Mouse (Mus musculus) heart, postnatal 0 days (tissue): ENCODE data around the gene Bcl3. TPM values are rescaled to one million over a fixed set of nuclear protein-coding genes. Genes with fewer than 3 reads are reported as not detected.
A peak's percentile ranks its signal among the peaks of the same experiment; 100 is the strongest.

Experiments
- ATAC-seq: fragments of 200-750 bp; cut with Nextera tagmentation; 2 replicates; pipeline ENCODE4 v1.8.0; 2017; ENCODE audit warnings: low read depth, moderate number of reproducible peaks, moderate library complexity; ENCODE audit not compliant: insufficient read depth
- DNase-seq: peaks from one replicate; pipeline ENCODE4 v3.0.0-alpha.2; 2016; ENCODE audit warnings: low spot score
- H3K27ac ChIP-seq: fragments of 300-500 bp; sonication (generic); 2 replicates; pipeline ENCODE4 v1.5.1; 2014; ENCODE audit warnings: low read depth, mild to moderate bottlenecking
- H3K27me3 ChIP-seq: fragments of 300-500 bp; sonication (generic); 2 replicates; pipeline ENCODE4 v1.6.1; 2014; ENCODE audit warnings: low read length, mixed read lengths; ENCODE audit not compliant: control insufficient read depth, insufficient read depth
- H3K36me3 ChIP-seq: fragments of 300-500 bp; sonication (generic); replicated peaks from 2 replicates; pipeline ENCODE4 v1.6.1; 2014; ENCODE audit warnings: low read length, mixed read lengths; ENCODE audit not compliant: control insufficient read depth, insufficient read depth
- H3K4me1 ChIP-seq: fragments of 300-500 bp; sonication (generic); 2 replicates; pipeline ENCODE4 v1.6.1; 2014; ENCODE audit warnings: antibody characterized with exemption; ENCODE audit not compliant: control insufficient read depth, insufficient read depth
- H3K4me2 ChIP-seq: fragments of 300-500 bp; sonication (generic); 2 replicates; pipeline ENCODE4 v1.6.1; 2014; ENCODE audit warnings: low read depth, mild to moderate bottlenecking, low read length, moderate library complexity
- H3K4me3 ChIP-seq: fragments of 300-500 bp; sonication (generic); 2 replicates; pipeline ENCODE4 v1.5.1; 2014; ENCODE audit warnings: low read depth, low read length
- H3K9ac ChIP-seq: fragments of 300-500 bp; sonication (generic); replicated peaks from 2 replicates; pipeline ENCODE4 v1.6.1; 2014; ENCODE audit warnings: low read depth, low read length, mixed read lengths
- H3K9me3 ChIP-seq: fragments of 300-500 bp; sonication (generic); replicated peaks from 2 replicates; pipeline ENCODE4 v1.6.1; 2016; ENCODE audit warnings: low read length; ENCODE audit not compliant: control insufficient read depth
- CTCF ChIP-seq: IDR thresholded peaks from 2 replicates; pipeline ENCODE4 v1.5.1; 2016; ENCODE audit warnings: antibody characterized with exemption, control low read depth, low read depth
- EP300 ChIP-seq: IDR thresholded peaks from 2 replicates; pipeline ENCODE4 v1.6.1; 2016; ENCODE audit warnings: antibody characterized with exemption, low read depth
- WGBS: fragments of 180-500 bp; shearing (Covaris S2); extraction: QIAGEN DNeasy Blood & Tissue Kit; methylation state at CpG from one replicate; pipeline ENCODE4 v1.1.7; 2014; 5-methylcytosine and 5-hydroxymethylcytosine counted together
- polyA plus RNA-seq: library from polyadenylated mRNA; unstranded; fragments of >200 nt; fragmentation: Nextera tagmentation; extraction: Ambion mirVana; gene quantifications from 2 replicates; pipeline ENCODE4 v1.2.1, GENCODE M21; 2015
- total RNA-seq: library from RNA; depleted of rRNA; stranded (reverse); fragments of >200 nt; gene quantifications from 2 replicates; pipeline ENCODE4 v1.2.3, GENCODE M21; 2014; ENCODE audit warnings: low replicate concordance

Gene Bcl3
- total and polyA plus RNA-seq, 2 experiments from 2014 or later = 1.6 to 6.7 TPM

DNA sequence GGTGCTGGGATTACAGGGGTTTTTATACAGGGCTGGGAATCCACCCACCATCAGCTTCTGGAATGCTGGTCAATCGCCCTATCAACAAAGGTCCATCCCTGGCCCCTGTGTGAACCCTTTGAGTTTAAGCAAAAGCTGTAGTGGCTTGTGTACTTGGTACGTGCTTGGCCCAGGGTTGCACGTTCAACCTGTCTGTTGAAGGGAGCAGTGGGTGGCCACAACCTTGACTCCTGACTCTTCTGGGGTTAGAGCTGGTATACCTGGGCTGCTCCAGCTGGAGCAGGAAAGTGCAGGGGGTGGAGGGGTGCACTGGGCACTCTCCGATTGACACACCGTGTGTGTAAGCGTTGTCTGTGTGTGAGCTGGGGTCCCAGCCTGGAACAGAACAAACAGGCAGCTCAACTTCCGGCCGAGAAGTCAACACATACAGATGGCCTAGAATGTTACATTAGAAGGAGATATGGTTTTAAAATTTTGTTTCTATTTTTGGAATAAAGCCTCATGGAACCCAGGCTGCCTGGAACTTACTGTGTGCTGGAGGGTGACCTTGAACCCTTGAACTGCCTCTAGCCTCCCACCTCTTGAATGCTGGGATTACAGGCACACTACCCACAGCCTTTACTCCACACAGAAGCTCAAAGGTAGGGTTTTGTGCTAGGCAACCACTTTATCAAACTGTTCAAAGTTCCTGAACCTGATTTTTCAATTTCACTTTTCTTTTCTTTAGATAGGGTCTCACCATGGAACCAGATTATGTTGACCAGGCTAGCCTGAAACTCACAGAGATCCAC, 42.9 kb upstream of the Bcl3 start:
- no peak overlapping the region for H3K4me2 ChIP-seq
- TF ChIP-seq CTCF (no peak), EP300 (no peak)
- H3K4me1 ChIP-seq = peaks cover 9% of the 10 kb centered on the region; the same call in 1 of the 2 replicates
- DNase-seq (no peak), ATAC-seq (peak; percentile 61)
- H3K27me3 ChIP-seq = no peaks in the 10 kb centered on the region
- H3K4me3 ChIP-seq = no peak overlapping the region
- H3K27ac ChIP-seq = no peak overlapping the region
- no peaks in the 10 kb centered on the region for H3K36me3 ChIP-seq
- H3K9ac ChIP-seq = no peak overlapping the region
- no peaks in the 10 kb centered on the region for H3K9me3 ChIP-seq
- WGBS = 59% methylated on average over 8 of the region's 8 CpGs

GRCm38 (mm10) chr7:19864241-19864640, 41.7 kb upstream of the Bcl3 start:
- no peaks in the 10 kb centered on the region for H3K27me3 ChIP-seq
- ATAC-seq = peak; percentile 45; the same call in 1 of the 2 replicates
- H3K36me3 ChIP-seq = no peaks in the 10 kb centered on the region
- no peaks in the 10 kb centered on the region for H3K9me3 ChIP-seq
- 13% methylated on average over 2 of the region's 2 CpGs for WGBS
- H3K4me3 ChIP-seq = no peak overlapping the region
- H3K27ac ChIP-seq = no peak overlapping the region
- TF ChIP-seq EP300 (no peak), CTCF (no peak)
- peaks cover 9% of the 10 kb centered on the region; the same call in 1 of the 2 replicates for H3K4me1 ChIP-seq
- no peak for DNase-seq
- H3K9ac ChIP-seq = no peak overlapping the region
- no peak overlapping the region for H3K4me2 ChIP-seq

- H3K4me2 ChIP-seq = no peak within 1 kb of the TSS
- TF ChIP-seq EP300 = no peak
- H3K27ac ChIP-seq = no peak within 1 kb of the TSS
- no peaks in the 10 kb centered on the region for H3K36me3 ChIP-seq
- DNase-seq (no peak), ATAC-seq (no peak)
- no peaks in the 10 kb centered on the region for H3K9me3 ChIP-seq
- no peak within 1 kb of the TSS for H3K4me3 ChIP-seq
- H3K27me3 ChIP-seq = no peaks in the 10 kb centered on the region
- 74% methylated on average over 9 of the region's 9 CpGs for WGBS
- H3K9ac ChIP-seq = no peak within 1 kb of the TSS
- 0 out of 2 replicates have a peak, but pooled peaks cover 4% of the 10 kb centered on the region for H3K4me1 ChIP-seq
Observed at GRCm38 (mm10) chr7:19861199-19861598, 38.6 kb upstream of the Bcl3 start, which contains the start of gene Ceacam16. Ceacam16 (minus strand) TSS chr7:19861299.

DNA sequence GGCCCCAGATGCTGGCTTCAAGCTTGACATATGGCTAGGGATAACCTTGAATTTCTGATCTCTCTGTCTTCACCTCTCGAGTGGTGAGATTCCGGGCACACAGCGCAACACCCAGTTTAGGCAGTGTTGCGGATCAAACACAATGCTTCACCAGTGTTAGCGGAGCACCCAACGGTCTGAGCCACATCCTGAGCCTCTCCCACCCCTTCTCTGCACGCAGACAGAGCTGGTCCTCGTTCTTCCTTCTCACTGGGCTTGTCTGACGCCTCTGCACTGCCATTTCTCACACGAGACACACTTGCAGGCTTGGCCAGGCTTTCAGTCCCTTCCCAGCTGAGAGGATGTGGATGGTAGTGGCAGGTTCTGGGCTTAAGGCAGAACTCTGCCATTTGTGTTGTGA, 37.2 kb upstream of the Bcl3 start:
- no peak overlapping the region for H3K4me2 ChIP-seq
- ATAC-seq = no peak
- no peak overlapping the region for H3K27ac ChIP-seq
- no peaks in the 10 kb centered on the region for H3K27me3 ChIP-seq
- TF ChIP-seq EP300 = no peak
- TF ChIP-seq CTCF = no peak
- H3K4me1 ChIP-seq = 0 out of 2 replicates have a peak, but pooled peaks cover 3% of the 10 kb centered on the region
- no peaks in the 10 kb centered on the region for H3K36me3 ChIP-seq
- DNase-seq = no peak
- H3K9me3 ChIP-seq = no peaks in the 10 kb centered on the region
- 47% methylated on average over 10 of the region's 10 CpGs for WGBS
- H3K9ac ChIP-seq = no peak overlapping the region
- H3K4me3 ChIP-seq = no peak overlapping the region

- no peak overlapping the region for H3K27ac ChIP-seq
- TF ChIP-seq CTCF (no peak), EP300 (no peak)
- no peaks in the 10 kb centered on the region for H3K4me1 ChIP-seq
- H3K4me3 ChIP-seq = no peak overlapping the region
- no peaks in the 10 kb centered on the region for H3K9me3 ChIP-seq
- peaks cover 30% of the 10 kb centered on the region for H3K27me3 ChIP-seq
- H3K4me2 ChIP-seq = no peak overlapping the region
- 85% methylated on average over 6 of the region's 6 CpGs for WGBS
- H3K9ac ChIP-seq = no peak overlapping the region
- no peaks in the 10 kb centered on the region for H3K36me3 ChIP-seq
- no peak for DNase-seq
- no peak for ATAC-seq
Observed at GRCm38 (mm10) chr7:19856283-19856682, 33.7 kb upstream of the Bcl3 start.

- Histone ChIP-seq H3K9me3 (no peaks in the 10 kb centered on the region), H3K4me3 (no peak overlapping the region), H3K9ac (no peak overlapping the region), H3K4me2 (no peak overlapping the region), H3K27ac (no peak overlapping the region), H3K36me3 (no peaks in the 10 kb centered on the region), H3K4me1 (no peaks in the 10 kb centered on the region), H3K27me3 (peaks cover 36% of the 10 kb centered on the region)
- TF ChIP-seq CTCF = no peak
- no peak for TF ChIP-seq EP300
- ATAC-seq = no peak
- DNase-seq = no peak
- WGBS = 65% methylated on average over 5 of the region's 5 CpGs
Observed at GRCm38 (mm10) chr7:19855663-19856062, 33.1 kb upstream of the Bcl3 start.
